Mouse (Mus musculus): ENCODE data around the gene 2010315B03Rik.
"Not testable (repeated sequence)": the region's sequence is repeated elsewhere in the genome, so short reads cannot be mapped to it uniquely, and the experiment has no call there.

The 2010315B03Rik gene

GRCm38 (mm10) chr9:124312171-124313142 is at the start of gene 2010315B03Rik:
TSS of gene 2010315B03Rik (minus strand) at chr9:124312696.
- DNase-seq (ENCODE audit: low spot score), result peak; percentile 61

GRCm38 (mm10) chr9:124311502-124311901 is 994 bp downstream of the 2010315B03Rik start:
- DNase-seq (ENCODE audit: low spot score), result no peak

GRCm38 (mm10) chr9:124288329-124288728 is 24.2 kb downstream of the 2010315B03Rik start:
- DNase-seq (ENCODE audit: low spot score), result no peak

- peak; percentile 59 for DNase-seq (ENCODE audit: low spot score)
These were observed 30.4 kb downstream of the 2010315B03Rik start for GRCm38 (mm10) chr9:124281912-124282686.

- no peak for DNase-seq (ENCODE audit: low spot score)
These were observed 31.1 kb downstream of the 2010315B03Rik start for GRCm38 (mm10) chr9:124281448-124281791.

GRCm38 (mm10) chr9:124280576-124281447 is 31.7 kb downstream of the 2010315B03Rik start:
- DNase-seq (ENCODE audit: low spot score), result no peak

- no peak for DNase-seq (ENCODE audit: low spot score)
These were observed 33.2 kb downstream of the 2010315B03Rik start for GRCm38 (mm10) chr9:124279300-124279699.

- no peak for DNase-seq (ENCODE audit: low spot score)
These were observed 37.4 kb downstream of the 2010315B03Rik start for GRCm38 (mm10) chr9:124275064-124275463.

GRCm38 (mm10) chr9:124273172-124273571 is 39.3 kb downstream of the 2010315B03Rik start:
- no peak for DNase-seq (ENCODE audit: low spot score)

GRCm38 (mm10) chr9:124267929-124268328 is 44.6 kb downstream of the 2010315B03Rik start:
- no peak for DNase-seq (ENCODE audit: low spot score)

GRCm38 (mm10) chr9:124267493-124267892 is 45.0 kb downstream of the 2010315B03Rik start:
- no peak for DNase-seq (ENCODE audit: low spot score)

GRCm38 (mm10) chr9:124262987-124263717 is 49.3 kb downstream of the 2010315B03Rik start:
- no peak for DNase-seq (ENCODE audit: low spot score)

GRCm38 (mm10) chr9:124258067-124258556 is 54.4 kb downstream of the 2010315B03Rik start:
- DNase-seq (ENCODE audit: low spot score), result no peak

GRCm38 (mm10) chr9:124257200-124258066 is 55.1 kb downstream of the 2010315B03Rik start:
- DNase-seq (ENCODE audit: low spot score), result no peak

- DNase-seq (ENCODE audit: low spot score), result not testable (repeated sequence)
These were observed 56.0 kb downstream of the 2010315B03Rik start for GRCm38 (mm10) chr9:124256271-124257199.

GRCm38 (mm10) chr9:124251438-124251837 is 61.1 kb downstream of the 2010315B03Rik start:
- DNase-seq (ENCODE audit: low spot score), result no peak
